Mouse (Mus musculus) T-helper 17 cell (primary cell): Measurements from ENCODE around the gene Gid4.
"Not testable (repeated sequence)": the region's sequence is repeated elsewhere in the genome, so short reads cannot be mapped to it uniquely, and the experiment has no call there.

Experiments
- in situ Hi-C, 2 experiments: fragments of 300-600 bp; cut with MboI, MseI; formaldehyde crosslinking; loops; 1 replicate in 1 of 2; 2 replicates in 1 of 2; pipeline ENCODE4 v1.15.1; 2025; ENCODE audit warnings: high pct_unique_total_duplicates in 2 of 2

Gid4 gene

GRCm38 (mm10) chr11:60426417-60426816, 9.5 kb downstream of the Gid4 start:
- in situ Hi-C loops, result no loop called here

- in situ Hi-C loops, result no loop called here
Measured at GRCm38 (mm10) chr11:60427628-60428027, 10.7 kb downstream of the Gid4 start.

- in situ Hi-C loops, result no loop called here
Measured at GRCm38 (mm10) chr11:60433501-60433900, 16.6 kb downstream of the Gid4 start.

- in situ Hi-C loops, result no loop called here
Measured at GRCm38 (mm10) chr11:60435133-60435532, 18.2 kb downstream of the Gid4 start.

GRCm38 (mm10) chr11:60436618-60437017, 19.7 kb downstream of the Gid4 start:
- in situ Hi-C loops, result no loop called here

- in situ Hi-C loops, result not testable (repeated sequence)
Measured at GRCm38 (mm10) chr11:60439621-60440020, 22.7 kb downstream of the Gid4 start.

- in situ Hi-C loops, result no loop called here
Measured at GRCm38 (mm10) chr11:60440176-60440575, 23.2 kb downstream of the Gid4 start.

- in situ Hi-C loops, result no loop called here
Measured at GRCm38 (mm10) chr11:60442896-60443295, 26.0 kb downstream of the Gid4 start.

- in situ Hi-C loops, result no loop called here
Measured at GRCm38 (mm10) chr11:60444007-60444406, 27.1 kb downstream of the Gid4 start.

GRCm38 (mm10) chr11:60454080-60454744, 37.3 kb downstream of the Gid4 start, which contains the start of gene Drg2:
Gene Drg2, plus strand, starts transcription at chr11:60454591.
- in situ Hi-C loops, result no loop called here

GRCm38 (mm10) chr11:60454745-60455087, 37.8 kb downstream of the Gid4 start:
- in situ Hi-C loops, result no loop called here

- in situ Hi-C loops, result no loop called here
Measured at GRCm38 (mm10) chr11:60457973-60458372, 41.0 kb downstream of the Gid4 start.

- in situ Hi-C loops, result no loop called here
Measured at GRCm38 (mm10) chr11:60465943-60466380, 49.0 kb downstream of the Gid4 start.

GRCm38 (mm10) chr11:60469039-60469438, 52.1 kb downstream of the Gid4 start, which contains the start of gene Myo15:
Gene Myo15, plus strand, starts transcription at chr11:60469339.
- in situ Hi-C loops, result no loop called here

- in situ Hi-C loops, result no loop called here
Measured at GRCm38 (mm10) chr11:60470743-60471142, 53.8 kb downstream of the Gid4 start.

- in situ Hi-C loops, result no loop called here
Measured at GRCm38 (mm10) chr11:60474534-60474933, 57.6 kb downstream of the Gid4 start.

GRCm38 (mm10) chr11:60475668-60476362, 58.9 kb downstream of the Gid4 start:
- in situ Hi-C loops, result no loop called here

GRCm38 (mm10) chr11:60478121-60478520, 61.2 kb downstream of the Gid4 start:
- in situ Hi-C loops, result no loop called here

GRCm38 (mm10) chr11:60486267-60486666, 69.3 kb downstream of the Gid4 start:
- in situ Hi-C loops, result no loop called here

- in situ Hi-C loops, result no loop called here
Measured at GRCm38 (mm10) chr11:60492726-60493125, 75.8 kb downstream of the Gid4 start.

GRCm38 (mm10) chr11:60495692-60496091, 78.7 kb downstream of the Gid4 start:
- in situ Hi-C loops, result no loop called here
